Mouse (Mus musculus): ENCODE results near the gene Zfp36.
A peak's percentile ranks its signal among the peaks of the same experiment; 100 is the strongest.

DNA sequence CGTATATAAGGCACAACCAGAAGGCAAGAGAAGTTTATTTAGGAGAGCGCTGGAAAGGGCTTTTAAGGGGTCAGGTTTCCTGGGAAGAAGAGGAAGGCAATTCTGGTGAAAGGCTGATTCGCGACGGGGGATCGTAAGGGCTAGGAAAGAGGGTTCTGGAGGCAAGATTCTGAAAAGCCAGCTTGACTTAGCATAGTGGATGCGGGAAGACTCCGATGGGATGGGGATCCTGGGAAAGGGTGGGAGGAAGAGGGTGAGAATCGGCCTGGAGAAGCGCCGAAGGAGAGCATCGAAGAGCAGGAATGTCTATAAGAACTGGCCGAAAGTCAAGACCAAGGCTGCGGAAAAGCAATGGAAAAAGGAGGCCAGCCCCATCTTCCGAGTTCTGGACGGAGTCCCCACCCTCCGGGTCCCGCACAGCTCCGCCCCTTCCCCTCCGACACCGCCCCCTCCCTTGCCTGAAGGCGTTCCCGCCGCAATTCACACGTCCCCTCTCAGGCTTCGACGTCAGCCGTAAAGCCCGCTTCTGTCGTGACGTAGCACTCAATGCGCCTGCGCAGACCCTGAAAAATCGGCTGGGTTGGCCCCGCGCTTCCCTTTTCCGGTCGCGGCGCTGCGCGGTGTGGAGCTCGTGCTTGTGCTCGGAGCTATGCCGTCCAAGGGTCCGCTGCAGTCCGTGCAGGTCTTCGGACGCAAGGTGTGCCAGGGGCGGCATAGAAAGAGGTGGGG, 29.7 kb downstream of the Zfp36 start, which contains the start of gene Rps16:
- TF ChIP-seq CTCF (IDR thresholded peaks at IDR 0.05; ENCODE audit: extremely low read depth, insufficient read depth, insufficient read length, insufficient replicate concordance) (no peak), POLR2A (IDR thresholded peaks at IDR 0.05; ENCODE audit: low read depth, low read length) (peak; percentile 50)
